Mouse (Mus musculus) testis, adult 2 months (tissue): ENCODE measurements around the gene Hps5. TPM values are rescaled to one million over a fixed set of nuclear protein-coding genes. Genes with fewer than 3 reads are reported as not detected.

Experiments
- H3K27ac ChIP-seq: fragments of 200-500 bp; 2 replicates; pipeline ENCODE4 v1.5.1; 2012; ENCODE audit warnings: low read depth, low read length; ENCODE audit not compliant: control insufficient read depth, insufficient read depth
- H3K27me3 ChIP-seq: fragments of 200-500 bp; 2 replicates; pipeline ENCODE4 v1.6.1; 2012; ENCODE audit warnings: mild to moderate bottlenecking, low read length, moderate library complexity; ENCODE audit not compliant: control insufficient read depth, insufficient read depth
- H3K36me3 ChIP-seq: fragments of 200-500 bp; 2 replicates; pipeline ENCODE4 v1.6.1; 2012; ENCODE audit warnings: mild to moderate bottlenecking, low read length; ENCODE audit not compliant: control insufficient read depth, insufficient read depth
- H3K4me1 ChIP-seq: fragments of 200-500 bp; 2 replicates; pipeline ENCODE4 v1.6.1; 2012; ENCODE audit warnings: low read length; ENCODE audit not compliant: control insufficient read depth, insufficient read depth
- H3K4me3 ChIP-seq: fragments of 200-500 bp; 2 replicates; pipeline ENCODE4 v1.5.1; 2012; ENCODE audit warnings: low read depth, mild to moderate bottlenecking, low read length, moderate library complexity, mixed read lengths; ENCODE audit not compliant: control insufficient read depth
- CTCF ChIP-seq: fragments of 200-500 bp; IDR thresholded peaks from 2 replicates; pipeline ENCODE4 v1.5.1; 2012; ENCODE audit warnings: low read depth, mild to moderate bottlenecking, inconsistent platforms, low read length, moderate library complexity; ENCODE audit not compliant: control insufficient read depth, insufficient read depth, insufficient replicate concordance
- POLR2A ChIP-seq: fragments of 200-500 bp; IDR thresholded peaks from 2 replicates; pipeline ENCODE4 v1.6.1; 2012; ENCODE audit warnings: low read depth, mild to moderate bottlenecking, inconsistent platforms, low read length, moderate library complexity; ENCODE audit not compliant: control insufficient read depth
- polyA plus RNA-seq: library from polyadenylated mRNA; depleted of rRNA; stranded (reverse); fragments of >200 nt; gene quantifications from 2 replicates; pipeline ENCODE4 v1.2.3, GENCODE M21; 2012

Hps5 gene
- polyA plus RNA-seq, 1 experiment: 16.5 TPM

- Histone ChIP-seq H3K4me1 (no peaks in the 10 kb centered on the region; the same call in 1 of the 2 replicates), H3K4me3 (no peak within 1 kb of the TSS), H3K36me3 (no peaks in the 10 kb centered on the region), H3K27ac (no peak within 1 kb of the TSS), H3K27me3 (no peaks in the 10 kb centered on the region)
- TF ChIP-seq POLR2A: no peak
- TF ChIP-seq CTCF: no peak
Measured at GRCm38 (mm10) chr7:46732458-46732857, 63.4 kb downstream of the Hps5 start, which contains the start of gene Saa4. Gene Saa4 (minus strand): TSS chr7:46732603.

GRCm38 (mm10) chr7:46727584-46727983, 68.3 kb downstream of the Hps5 start:
- Histone ChIP-seq H3K27me3 (no peaks in the 10 kb centered on the region), H3K27ac (no peak overlapping the region), H3K4me3 (no peak overlapping the region), H3K36me3 (no peaks in the 10 kb centered on the region), H3K4me1 (no peaks in the 10 kb centered on the region; the same call in 1 of the 2 replicates)
- no peak for TF ChIP-seq POLR2A
- no peak for TF ChIP-seq CTCF

GRCm38 (mm10) chr7:46724396-46724795, 71.5 kb downstream of the Hps5 start:
- Histone ChIP-seq H3K27ac (no peak overlapping the region), H3K27me3 (no peaks in the 10 kb centered on the region)
- TF ChIP-seq CTCF: no peak
- TF ChIP-seq POLR2A: no peak

GRCm38 (mm10) chr7:46723849-46724248, 72.0 kb downstream of the Hps5 start:
- H3K4me1 ChIP-seq: no peaks in the 10 kb centered on the region; the same call in none of the 2 replicates
- no peak for TF ChIP-seq CTCF
- no peak for TF ChIP-seq POLR2A
- no peaks in the 10 kb centered on the region for H3K36me3 ChIP-seq
- no peak overlapping the region for H3K4me3 ChIP-seq
- no peak overlapping the region for H3K27ac ChIP-seq
- H3K27me3 ChIP-seq: no peaks in the 10 kb centered on the region

More at GRCm38 (mm10) chr7:46724396-46724795, 71.5 kb downstream of the Hps5 start:
- Histone ChIP-seq H3K4me1 (no peaks in the 10 kb centered on the region; the same call in 1 of the 2 replicates), H3K4me3 (no peak overlapping the region), H3K36me3 (no peaks in the 10 kb centered on the region)

GRCm38 (mm10) chr7:46723354-46723753, 72.5 kb downstream of the Hps5 start:
- H3K27ac ChIP-seq: no peak overlapping the region

GRCm38 (mm10) chr7:46720460-46720859, 75.4 kb downstream of the Hps5 start:
- no peaks in the 10 kb centered on the region for H3K27me3 ChIP-seq
- no peak overlapping the region for H3K4me3 ChIP-seq
- no peak overlapping the region for H3K27ac ChIP-seq
- H3K36me3 ChIP-seq: no peaks in the 10 kb centered on the region
- no peaks in the 10 kb centered on the region; the same call in none of the 2 replicates for H3K4me1 ChIP-seq
- TF ChIP-seq CTCF: no peak
- TF ChIP-seq POLR2A: no peak

More at GRCm38 (mm10) chr7:46723354-46723753, 72.5 kb downstream of the Hps5 start:
- Histone ChIP-seq H3K27me3 (no peaks in the 10 kb centered on the region), H3K4me3 (no peak overlapping the region), H3K4me1 (no peaks in the 10 kb centered on the region; the same call in none of the 2 replicates), H3K36me3 (no peaks in the 10 kb centered on the region)
- TF ChIP-seq POLR2A (no peak), CTCF (no peak)

GRCm38 (mm10) chr7:46719526-46719925, 76.3 kb downstream of the Hps5 start:
- Histone ChIP-seq H3K27me3 (no peaks in the 10 kb centered on the region), H3K4me1 (no peaks in the 10 kb centered on the region; the same call in none of the 2 replicates), H3K4me3 (no peak overlapping the region), H3K36me3 (no peaks in the 10 kb centered on the region), H3K27ac (no peak overlapping the region)
- TF ChIP-seq POLR2A (no peak), CTCF (no peak)

- Histone ChIP-seq H3K27ac (no peak overlapping the region), H3K36me3 (no peaks in the 10 kb centered on the region), H3K27me3 (no peaks in the 10 kb centered on the region), H3K4me1 (no peaks in the 10 kb centered on the region; the same call in none of the 2 replicates), H3K4me3 (no peak overlapping the region)
- no peak for TF ChIP-seq POLR2A
- no peak for TF ChIP-seq CTCF
Measured at GRCm38 (mm10) chr7:46718591-46719270, 77.1 kb downstream of the Hps5 start.
